ENCODE assay signal across 17 mouse cellular contexts in the genomic region with DNA sequence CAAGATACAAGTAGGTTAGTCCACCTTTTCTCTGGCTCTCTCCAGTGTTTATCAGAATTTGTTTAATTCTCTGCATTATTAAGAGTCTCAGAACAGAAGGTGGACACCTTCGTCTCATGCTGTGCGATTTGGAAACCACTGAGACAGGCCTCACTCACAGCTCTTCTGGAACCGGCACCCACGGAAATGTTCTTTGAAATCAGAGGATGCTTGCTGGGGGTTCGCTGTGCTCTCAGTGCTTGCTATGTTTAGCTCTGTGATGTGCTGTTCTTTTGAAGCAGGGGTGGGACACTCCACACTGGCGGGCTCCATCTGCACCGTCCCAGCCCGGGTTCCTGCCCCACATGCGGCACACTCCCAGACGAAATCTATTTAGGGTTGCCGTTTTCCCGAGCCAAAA.
DNase-seq lines count a peak whose midpoint lies in the region; ATAC-seq and TF ChIP-seq lines count a peak whose summit lies in the region.
"Had no signal": no experiment of that assay in that cellular context is flagged by ENCODE, and none has a peak within 500 bp of the region (broad histone marks: within the 10 kb centered on the region; RNA-seq: fewer than 3 reads in every experiment).

No protein-coding gene starts in this region.

- no peak overlapping the region for H3K9ac ChIP-seq in hindbrain, embryonic 12.5 days
- H3K9ac ChIP-seq in liver, postnatal 0 days (replicated peaks) = no peak overlapping the region
- H3K9ac ChIP-seq: forebrain, postnatal 0 days; liver, embryonic 15.5 days had no signal

- H3K27me3 ChIP-seq in hindbrain, embryonic 12.5 days = no peaks in the 10 kb centered on the region
- H3K27me3 ChIP-seq in liver, postnatal 0 days (ENCODE audit: insufficient read depth, low read length) = no peaks in the 10 kb centered on the region
- H3K27me3 ChIP-seq: liver, embryonic 15.5 days had no signal

- 91% methylated on average over 12 of the region's 12 CpGs for WGBS in hindbrain, embryonic 12.5 days
- WGBS in liver, postnatal 0 days (ENCODE audit: insufficient replicate concordance) = 86% methylated on average over 12 of the region's 12 CpGs

- H3K36me3 ChIP-seq in hindbrain, embryonic 12.5 days = no peaks in the 10 kb centered on the region
- no peaks in the 10 kb centered on the region for H3K36me3 ChIP-seq in liver, postnatal 0 days (replicated peaks; ENCODE audit: insufficient read depth, low read length)
- H3K36me3 ChIP-seq: liver, embryonic 15.5 days had no signal

- H3K9me3 ChIP-seq in hindbrain, embryonic 12.5 days (replicated peaks) = no peaks in the 10 kb centered on the region
- H3K9me3 ChIP-seq in liver, postnatal 0 days (ENCODE audit: low read length) = no peaks in the 10 kb centered on the region
- H3K9me3 ChIP-seq: liver, embryonic 15.5 days had no signal

- H3K4me2 ChIP-seq in hindbrain, embryonic 12.5 days (replicated peaks) = no peak overlapping the region
- H3K4me2 ChIP-seq in liver, postnatal 0 days (ENCODE audit: low read depth, low read length) = no peak overlapping the region
- H3K4me2 ChIP-seq: liver, embryonic 15.5 days; midbrain, embryonic 11.5 days had no signal

- no peak overlapping the region for H3K27ac ChIP-seq in gastrocnemius, adult 2 months
- no peak overlapping the region for H3K27ac ChIP-seq in hindbrain, embryonic 12.5 days
- H3K27ac ChIP-seq in liver, postnatal 0 days (ENCODE audit: low read depth) = no peak overlapping the region
- H3K27ac ChIP-seq: heart, adult 2 months; hindbrain, postnatal 0 days; liver, embryonic 15.5 days had no signal

- peaks cover 13% of the 10 kb centered on the region for H3K4me1 ChIP-seq in hindbrain, embryonic 12.5 days
- H3K4me1 ChIP-seq in liver, postnatal 0 days (ENCODE audit: insufficient read depth) = no peaks in the 10 kb centered on the region
- H3K4me1 ChIP-seq: liver, embryonic 15.5 days had no signal

- TF ChIP-seq EP300 in liver, postnatal 0 days (IDR thresholded peaks at IDR 0.05; ENCODE audit: low read depth) = no peak

- H3K4me3 ChIP-seq in gastrocnemius, adult 2 months = no peak overlapping the region
- H3K4me3 ChIP-seq in hindbrain, embryonic 12.5 days = no peak overlapping the region
- no peak overlapping the region for H3K4me3 ChIP-seq in liver, postnatal 0 days (ENCODE audit: low read depth, low read length)
- H3K4me3 ChIP-seq: heart, adult 2 months; liver, embryonic 15.5 days had no signal

- DNase-seq in cerebellum, postnatal 10 days = no peak
- peak; percentile 48 to 64 for DNase-seq in right cerebral cortex, postnatal 36 days (ENCODE audit: low spot score in 2 of 2)
- DNase-seq in right cerebral cortex, postnatal 25 days = no peak
- DNase-seq in naive thymus-derived CD4-positive, alpha-beta T cell, adult 2 months (ENCODE audit: low read depth) = peak; percentile 47
- no peak for DNase-seq in gastrocnemius, adult 2 months
- no peak for DNase-seq in liver, postnatal 0 days
- DNase-seq: adrenal gland, adult 8-10 months; forebrain, postnatal 0 days; heart, adult 2 months; heart, postnatal 10 days; kidney, adult 8-10 months; lung, postnatal 36 days had no signal

- peak; percentile 42; the same call in 1 of the 2 replicates for ATAC-seq in cerebellum, adult (ENCODE audit: insufficient number of reproducible peaks, low FRiP score, low TSS enrichment)
- no peak for ATAC-seq in hindbrain, embryonic 12.5 days (ENCODE audit: low FRiP score)
- no peak for ATAC-seq in liver, postnatal 0 days
- ATAC-seq: forebrain, postnatal 0 days; hindbrain, postnatal 0 days had no signal

- no peak for TF ChIP-seq CTCF in gastrocnemius, adult 2 months (IDR thresholded peaks at IDR 0.05)
- no peak for TF ChIP-seq CTCF in liver, postnatal 0 days (IDR thresholded peaks at IDR 0.05; ENCODE audit: low read depth)

- intact Hi-C loops in gastrocnemius, adult 2 months (cut with DNase I) = no loop called here

Comparison
In these comparisons a context has a peak if more than half of its experiments do, and no peak if none do; other contexts are left out.
1. DNase-seq: peak in right cerebral cortex, postnatal 36 days (2 of 2) and naive thymus-derived CD4-positive, alpha-beta T cell, adult 2 months (single experiment); none in cerebellum, postnatal 10 days (0 of 2), right cerebral cortex, postnatal 25 days (single experiment), gastrocnemius, adult 2 months (single experiment) and liver, postnatal 0 days (single experiment).